ENCODE assay signal across 8 mouse cellular contexts in the genomic region with DNA sequence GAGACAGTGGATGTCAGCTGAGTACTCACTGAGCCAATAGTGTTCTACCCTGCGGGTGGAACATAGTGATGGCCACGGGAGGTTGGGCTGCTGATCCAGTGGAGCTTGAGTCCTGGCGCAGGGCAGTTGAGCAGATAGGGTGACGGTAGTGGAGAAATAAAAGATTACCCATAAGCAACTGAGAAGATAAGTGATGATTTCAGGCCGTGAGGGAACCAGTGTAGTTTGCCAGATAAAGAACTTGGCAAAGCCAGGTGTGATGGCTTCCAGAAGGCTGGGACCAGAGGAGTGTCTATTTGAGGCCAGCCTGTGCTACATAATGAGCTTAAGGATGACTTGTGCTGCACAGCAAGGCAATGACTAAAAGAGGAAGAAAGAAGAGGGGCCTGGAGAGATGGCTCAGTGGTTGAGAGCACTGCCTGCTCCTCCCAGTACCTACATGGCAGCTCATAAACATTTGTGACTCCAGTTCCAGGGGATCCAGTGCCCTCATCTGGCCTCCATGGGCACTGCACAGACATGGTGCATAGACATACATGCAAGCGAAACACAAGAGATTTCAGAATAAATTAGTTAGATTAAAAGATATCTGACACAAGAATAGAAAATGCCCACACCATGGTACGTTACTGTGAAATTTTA. TPM values are rescaled to one million over a fixed set of nuclear protein-coding genes. Genes with fewer than 3 reads are reported as not detected.
DNase-seq lines count a peak whose midpoint lies in the region; ATAC-seq and TF ChIP-seq lines count a peak whose summit lies in the region.

No protein-coding gene starts in this region.

- no peaks in the 10 kb centered on the region for H3K27me3 ChIP-seq in forebrain, embryonic 14.5 days (replicated peaks; ENCODE audit: control insufficient read depth, insufficient read depth, low read length)
- H3K27me3 ChIP-seq in forebrain, embryonic 11.5 days (ENCODE audit: control insufficient read depth, insufficient read depth, low read length): no peaks in the 10 kb centered on the region
- no peaks in the 10 kb centered on the region for H3K27me3 ChIP-seq in embryonic facial prominence, embryonic 10.5 days (replicated peaks; ENCODE audit: low read depth, poor library complexity, severe bottlenecking)
- no peaks in the 10 kb centered on the region for H3K27me3 ChIP-seq in liver, embryonic 15.5 days
- H3K27me3 ChIP-seq in small intestine, adult 2 months (ENCODE audit: control insufficient read depth, insufficient read depth, low read length): no peaks in the 10 kb centered on the region

- peak overlapping the region; percentile 10; the same call in 1 of the 2 replicates for H3K27ac ChIP-seq in forebrain, embryonic 14.5 days (ENCODE audit: low read depth, low read length)
- no peak overlapping the region for H3K27ac ChIP-seq in forebrain, embryonic 11.5 days (ENCODE audit: low read depth, low read length)
- H3K27ac ChIP-seq in embryonic facial prominence, embryonic 10.5 days (replicated peaks): no peak overlapping the region
- peak overlapping the region; percentile 80 for H3K27ac ChIP-seq in liver, embryonic 15.5 days (replicated peaks)
- H3K27ac ChIP-seq in small intestine, adult 2 months (ENCODE audit: insufficient read depth, low read depth, low read length): no peak overlapping the region

- H3K9ac ChIP-seq in forebrain, embryonic 14.5 days (ENCODE audit: low read length): no peak overlapping the region
- no peak overlapping the region for H3K9ac ChIP-seq in forebrain, embryonic 11.5 days (ENCODE audit: low read length)
- no peak overlapping the region for H3K9ac ChIP-seq in liver, embryonic 15.5 days

- no peaks in the 10 kb centered on the region for H3K9me3 ChIP-seq in forebrain, embryonic 14.5 days (replicated peaks; ENCODE audit: control insufficient read depth, low read length)
- H3K9me3 ChIP-seq in forebrain, embryonic 11.5 days (ENCODE audit: control insufficient read depth, low read length): no peaks in the 10 kb centered on the region
- H3K9me3 ChIP-seq in embryonic facial prominence, embryonic 10.5 days: no peaks in the 10 kb centered on the region
- no peaks in the 10 kb centered on the region for H3K9me3 ChIP-seq in liver, embryonic 15.5 days (replicated peaks)

- TF ChIP-seq CTCF in small intestine, adult 2 months (IDR thresholded peaks at IDR 0.05; ENCODE audit: extremely low read depth, insufficient read length, insufficient replicate concordance, low read depth, low read length): peak; percentile 62; the same call in 1 of the 2 replicates

- H3K4me2 ChIP-seq in forebrain, embryonic 14.5 days (ENCODE audit: low read length): no peak overlapping the region
- H3K4me2 ChIP-seq in forebrain, embryonic 11.5 days (ENCODE audit: low read depth, low read length, severe bottlenecking): no peak overlapping the region
- H3K4me2 ChIP-seq in liver, embryonic 15.5 days: no peak overlapping the region

- peaks cover 61% of the 10 kb centered on the region for H3K36me3 ChIP-seq in forebrain, embryonic 14.5 days (ENCODE audit: control insufficient read depth, insufficient read depth, low read length)
- no peaks in the 10 kb centered on the region for H3K36me3 ChIP-seq in forebrain, embryonic 11.5 days (ENCODE audit: control insufficient read depth, insufficient read depth, low read length)
- peaks cover 74% of the 10 kb centered on the region for H3K36me3 ChIP-seq in embryonic facial prominence, embryonic 10.5 days (replicated peaks)
- H3K36me3 ChIP-seq in liver, embryonic 15.5 days (replicated peaks): peaks cover 97% of the 10 kb centered on the region
- H3K36me3 ChIP-seq in small intestine, adult 2 months (ENCODE audit: control insufficient read depth, insufficient read depth, low read length): peaks cover 41% of the 10 kb centered on the region

- WGBS in forebrain, embryonic 14.5 days: 85% methylated on average over 7 of the region's 7 CpGs
- 89% methylated on average over 7 of the region's 7 CpGs for WGBS in forebrain, embryonic 11.5 days
- WGBS in embryonic facial prominence, embryonic 10.5 days: 93% methylated on average over 7 of the region's 7 CpGs
- 39% methylated on average over 7 of the region's 7 CpGs for WGBS in liver, embryonic 15.5 days (ENCODE audit: insufficient replicate concordance)
- WGBS in small intestine, adult 2 months: 78% methylated on average over 7 of the region's 7 CpGs

- no peaks in the 10 kb centered on the region for H3K4me1 ChIP-seq in forebrain, embryonic 14.5 days (ENCODE audit: control insufficient read depth, insufficient read depth, low read length)
- H3K4me1 ChIP-seq in forebrain, embryonic 11.5 days (replicated peaks; ENCODE audit: control insufficient read depth, insufficient read depth, low read length): no peaks in the 10 kb centered on the region
- H3K4me1 ChIP-seq in embryonic facial prominence, embryonic 10.5 days: no peaks in the 10 kb centered on the region
- H3K4me1 ChIP-seq in liver, embryonic 15.5 days (replicated peaks): peaks cover 41% of the 10 kb centered on the region
- H3K4me1 ChIP-seq in small intestine, adult 2 months (ENCODE audit: control insufficient read depth, insufficient read depth, insufficient read length, low read length): peaks cover 2% of the 10 kb centered on the region

- DNase-seq in forebrain, embryonic 14.5 days (ENCODE audit: low spot score): peak; percentile 61
- DNase-seq in forebrain, embryonic 11.5 days (ENCODE audit: low spot score): no peak
- DNase-seq in 3T3-L1 (ENCODE audit: low read depth, low spot score): peak; percentile 74
- peak; percentile 61 for DNase-seq in adrenal gland, postnatal 10 days
- peak; percentile 19 for DNase-seq in embryonic facial prominence, embryonic 10.5 days (ENCODE audit: low spot score)
- DNase-seq in kidney, adult 9 months: peak; percentile 67

- no peak overlapping the region for H3K4me3 ChIP-seq in forebrain, embryonic 14.5 days (ENCODE audit: low read depth, low read length)
- H3K4me3 ChIP-seq in forebrain, embryonic 11.5 days (ENCODE audit: low read depth, low read length): no peak overlapping the region
- H3K4me3 ChIP-seq in embryonic facial prominence, embryonic 10.5 days: no peak overlapping the region
- H3K4me3 ChIP-seq in liver, embryonic 15.5 days (replicated peaks): no peak overlapping the region
- H3K4me3 ChIP-seq in small intestine, adult 2 months (ENCODE audit: low read depth, low read length): no peak overlapping the region

- no peak for TF ChIP-seq POLR2A in small intestine, adult 2 months (IDR thresholded peaks at IDR 0.05; ENCODE audit: low read depth, low read length)

- ATAC-seq in forebrain, embryonic 14.5 days: no peak
- ATAC-seq in forebrain, embryonic 11.5 days (replicated peaks; ENCODE audit: low FRiP score): no peak
- peak; percentile 75 for ATAC-seq in liver, embryonic 15.5 days (ENCODE audit: insufficient read depth)

RNA-seq across cellular contexts. Expression of a gene that starts 46.8 kb away (rescaled TPM):
- 15.8 and 22.0 TPM in 2 replicates for polyA plus RNA-seq in forebrain, embryonic 14.5 days (2014; fragmentation: Nextera tagmentation; extraction: Ambion mirVana)
- 11.5 and 13.4 TPM in 2 replicates for polyA plus RNA-seq in forebrain, embryonic 11.5 days (2014; fragmentation: Nextera tagmentation; extraction: Ambion mirVana)
- 10 to 100 TPM; 18.7 to 27.8 TPM for total RNA-seq in adrenal gland, postnatal 10 days (2021)
- 4.4 and 5.0 TPM in 2 replicates for polyA plus RNA-seq in embryonic facial prominence, embryonic 10.5 days (2016; fragmentation: Nextera tagmentation; extraction: Ambion mirVana)
- 10.1 and 12.0 TPM in 2 replicates for polyA plus RNA-seq in liver, embryonic 15.5 days (2015; fragmentation: Nextera tagmentation; extraction: Ambion mirVana)
- 12.2 and 28.8 TPM in 2 replicates for polyA plus RNA-seq in small intestine, adult 2 months (2012; rRNA removed)

Comparison
In these comparisons a context has a peak if more than half of its experiments do, and no peak if none do; other contexts are left out.
1. H3K27ac ChIP-seq: peak in forebrain, embryonic 14.5 days (single experiment) and liver, embryonic 15.5 days (single experiment); none in forebrain, embryonic 11.5 days (single experiment), embryonic facial prominence, embryonic 10.5 days (single experiment) and small intestine, adult 2 months (single experiment).